Mouse (Mus musculus): ENCODE results near the gene Nipal3. TPM values are rescaled to one million over a fixed set of nuclear protein-coding genes. Genes with fewer than 3 reads are reported as not detected.
A peak's percentile ranks its signal among the peaks of the same experiment; 100 is the strongest.

The Nipal3 gene
- polyA plus RNA-seq, 1 experiment from 2014 or later = 5.8 TPM

DNA sequence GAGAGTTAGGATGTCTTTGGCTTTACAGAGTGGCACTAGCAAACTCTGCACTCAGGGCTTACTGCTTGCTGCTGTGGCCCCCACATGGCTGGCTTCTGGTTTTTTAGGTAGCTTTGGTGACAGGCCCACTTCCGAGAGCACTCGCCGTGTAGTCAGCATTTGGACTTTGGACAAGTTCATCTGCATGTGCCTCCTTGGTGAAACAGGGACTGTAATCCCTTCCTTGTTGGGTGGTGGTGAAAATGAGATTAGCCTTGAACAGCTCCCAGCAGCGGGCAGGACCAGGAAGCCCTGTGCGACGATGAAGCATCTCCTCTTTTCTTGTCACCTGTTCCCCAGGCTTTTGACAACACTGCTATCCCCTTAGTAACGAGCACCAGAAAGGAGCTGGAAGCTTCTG, 19.0 kb upstream of the Nipal3 start:
- no peaks in the 10 kb centered on the region for H3K36me3 ChIP-seq (ENCODE audit: control insufficient read depth, insufficient read depth, low read length)
- no peak overlapping the region for H3K27ac ChIP-seq (ENCODE audit: low read depth, low read length)
- H3K4me2 ChIP-seq (replicated peaks; ENCODE audit: low read depth, low read length) = no peak overlapping the region
- no peak overlapping the region for H3K9ac ChIP-seq (ENCODE audit: low read depth, low read length)
- no peak for ATAC-seq (ENCODE audit: low FRiP score)
- DNase-seq (ENCODE audit: low spot score) = no peak
- H3K4me3 ChIP-seq (ENCODE audit: low read depth, low read length) = no peak overlapping the region
- no peaks in the 10 kb centered on the region for H3K9me3 ChIP-seq (ENCODE audit: control insufficient read depth, low read length)
- H3K4me1 ChIP-seq (replicated peaks; ENCODE audit: control insufficient read depth, insufficient read depth, low read length) = no peaks in the 10 kb centered on the region
- 91% methylated on average over 7 of the region's 7 CpGs for WGBS
- H3K27me3 ChIP-seq (ENCODE audit: control insufficient read depth, insufficient read depth, low read length) = no peaks in the 10 kb centered on the region

DNA sequence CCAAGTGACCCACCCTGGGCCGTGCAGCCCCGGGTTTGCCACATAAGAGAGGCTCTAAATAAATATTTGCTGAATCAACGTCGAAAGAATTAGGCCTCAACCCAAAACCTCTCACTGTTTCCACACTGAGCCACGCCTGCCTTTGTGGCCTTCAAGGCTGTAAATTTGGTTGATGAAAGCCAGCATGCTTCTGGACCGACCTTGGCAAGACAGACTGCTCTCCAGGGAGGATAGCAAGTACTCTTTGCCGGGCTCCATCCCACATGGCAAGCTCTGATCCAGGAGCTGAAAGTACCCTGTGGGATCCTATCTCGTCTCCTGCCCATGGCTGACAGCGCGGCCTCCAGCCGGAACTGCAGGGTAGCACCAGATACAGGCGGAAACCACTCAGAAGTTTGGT, 14.7 kb upstream of the Nipal3 start:
- Histone ChIP-seq H3K36me3 (ENCODE audit: control insufficient read depth, insufficient read depth, low read length) (no peaks in the 10 kb centered on the region), H3K9ac (ENCODE audit: low read depth, low read length) (no peak overlapping the region), H3K4me1 (replicated peaks; ENCODE audit: control insufficient read depth, insufficient read depth, low read length) (no peaks in the 10 kb centered on the region), H3K4me2 (replicated peaks; ENCODE audit: low read depth, low read length) (no peak overlapping the region), H3K27ac (ENCODE audit: low read depth, low read length) (no peak overlapping the region), H3K4me3 (ENCODE audit: low read depth, low read length) (no peak overlapping the region), H3K9me3 (ENCODE audit: control insufficient read depth, low read length) (no peaks in the 10 kb centered on the region), H3K27me3 (ENCODE audit: control insufficient read depth, insufficient read depth, low read length) (no peaks in the 10 kb centered on the region)
- DNase-seq (ENCODE audit: low spot score) (no peak), ATAC-seq (ENCODE audit: low FRiP score) (no peak)
- WGBS = 61% methylated on average over 12 of the region's 12 CpGs

DNA sequence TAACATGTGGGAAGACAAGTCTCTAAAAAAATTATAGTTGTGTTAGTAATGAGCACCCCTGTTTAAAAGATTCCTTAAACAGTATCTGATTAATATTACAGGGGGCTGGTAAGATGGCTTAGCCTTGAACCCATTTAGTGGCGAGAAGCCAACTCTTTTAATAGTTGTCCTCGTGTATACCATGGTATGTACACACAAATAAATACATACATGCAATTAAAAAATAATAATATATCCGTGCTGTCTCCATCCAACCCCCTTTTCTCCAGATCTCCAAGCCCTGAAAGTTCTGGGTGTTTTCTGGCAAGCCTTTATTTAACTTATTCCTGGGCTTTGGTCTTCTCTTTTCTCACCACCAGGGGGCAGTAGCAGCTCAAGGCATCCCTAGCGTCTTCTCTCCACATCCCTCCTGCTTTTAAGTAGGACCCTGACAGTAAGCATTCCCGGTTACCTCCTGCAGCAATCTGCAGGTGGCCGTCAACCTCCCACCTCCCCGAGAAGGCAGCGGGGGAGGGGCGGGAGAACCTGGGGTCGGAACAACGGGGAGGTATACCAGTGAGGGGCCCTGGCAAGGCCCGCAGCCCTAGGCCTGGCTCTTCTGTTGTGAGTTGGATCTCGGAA, 13.7 kb upstream of the Nipal3 start:
- 15% methylated on average over 13 of the region's 13 CpGs for WGBS
- Histone ChIP-seq H3K27me3 (ENCODE audit: control insufficient read depth, insufficient read depth, low read length) (no peaks in the 10 kb centered on the region), H3K4me3 (ENCODE audit: low read depth, low read length) (no peak overlapping the region), H3K9ac (ENCODE audit: low read depth, low read length) (no peak overlapping the region), H3K4me2 (replicated peaks; ENCODE audit: low read depth, low read length) (peak overlapping the region; percentile 39; the same call in 1 of the 2 replicates), H3K9me3 (ENCODE audit: control insufficient read depth, low read length) (no peaks in the 10 kb centered on the region), H3K4me1 (replicated peaks; ENCODE audit: control insufficient read depth, insufficient read depth, low read length) (no peaks in the 10 kb centered on the region), H3K27ac (ENCODE audit: low read depth, low read length) (no peak overlapping the region), H3K36me3 (ENCODE audit: control insufficient read depth, insufficient read depth, low read length) (no peaks in the 10 kb centered on the region)
- ATAC-seq (ENCODE audit: low FRiP score) (no peak), DNase-seq (ENCODE audit: low spot score) (peak; percentile 94)

DNA sequence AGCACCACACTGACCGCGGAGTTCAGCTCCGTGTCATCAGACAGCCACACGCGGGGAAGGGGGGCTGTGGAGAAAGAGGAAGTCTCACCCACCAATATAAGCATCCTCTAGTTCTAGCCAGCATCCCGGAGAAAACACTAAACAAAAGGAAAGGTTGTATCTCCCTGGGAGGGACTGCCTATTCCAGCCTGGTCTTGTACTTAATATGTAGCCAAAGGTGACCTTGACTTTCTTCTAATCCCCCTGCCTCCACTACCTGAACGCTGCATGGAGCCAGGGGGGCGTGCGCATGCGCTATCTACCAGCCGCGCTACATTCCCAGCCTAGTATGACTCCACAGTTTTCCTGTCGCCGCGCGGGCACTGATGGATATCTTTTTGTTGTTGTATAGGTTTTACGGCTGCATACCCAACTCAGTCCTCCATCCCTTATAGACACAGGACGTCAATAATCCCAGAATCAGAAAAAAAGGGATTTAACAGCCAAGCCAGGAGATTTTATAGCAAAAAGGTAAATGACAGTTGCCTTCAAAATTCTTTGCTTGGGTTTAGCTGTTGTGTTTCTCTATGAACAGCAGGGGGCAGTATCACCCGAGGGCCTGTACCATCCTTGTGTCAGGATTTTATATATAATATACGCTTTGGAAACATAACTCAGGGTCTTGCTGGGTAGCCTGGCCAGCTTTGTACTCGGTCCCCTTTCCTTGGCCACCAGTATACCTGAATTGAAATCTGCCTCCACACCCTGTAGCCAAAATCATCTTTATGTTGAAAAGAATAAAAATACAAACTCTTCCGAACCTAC, 12.9 kb upstream of the Nipal3 start:
- no peaks in the 10 kb centered on the region for H3K27me3 ChIP-seq (ENCODE audit: control insufficient read depth, insufficient read depth, low read length)
- no peaks in the 10 kb centered on the region for H3K36me3 ChIP-seq (ENCODE audit: control insufficient read depth, insufficient read depth, low read length)
- no peak overlapping the region for H3K27ac ChIP-seq (ENCODE audit: low read depth, low read length)
- WGBS = 14% methylated on average over 22 of the region's 22 CpGs
- peak overlapping the region; percentile 19 for H3K4me3 ChIP-seq (ENCODE audit: low read depth, low read length)
- H3K9me3 ChIP-seq (ENCODE audit: control insufficient read depth, low read length) = no peaks in the 10 kb centered on the region
- ATAC-seq (ENCODE audit: low FRiP score) = no peak
- peak; percentile 78 for DNase-seq (ENCODE audit: low spot score)
- no peaks in the 10 kb centered on the region for H3K4me1 ChIP-seq (replicated peaks; ENCODE audit: control insufficient read depth, insufficient read depth, low read length)
- H3K9ac ChIP-seq (ENCODE audit: low read depth, low read length) = no peak overlapping the region
- peak overlapping the region; percentile 14 for H3K4me2 ChIP-seq (replicated peaks; ENCODE audit: low read depth, low read length)

DNA sequence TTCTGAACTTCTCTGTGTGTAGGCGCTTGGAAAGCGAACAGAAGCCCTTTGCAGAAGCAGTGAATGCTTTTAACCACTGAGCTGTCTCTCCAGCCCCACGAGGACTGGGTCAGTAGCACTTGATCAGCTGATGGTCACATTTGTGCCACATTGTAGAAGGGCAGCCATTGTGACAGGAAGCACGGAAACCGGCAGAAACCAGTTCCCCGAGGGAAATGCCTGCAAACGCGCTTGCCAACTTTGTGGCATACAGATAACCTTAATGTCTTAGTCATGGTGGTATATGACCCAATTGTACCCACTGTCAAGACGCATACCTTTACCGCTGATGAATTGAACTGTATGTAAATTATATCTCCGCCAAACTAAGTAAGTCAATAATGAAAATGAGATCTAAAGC, 11.0 kb upstream of the Nipal3 start:
- WGBS = 80% methylated on average over 11 of the region's 11 CpGs
- H3K27ac ChIP-seq (ENCODE audit: low read depth, low read length) = no peak overlapping the region
- H3K9ac ChIP-seq (ENCODE audit: low read depth, low read length) = no peak overlapping the region
- no peak overlapping the region for H3K4me2 ChIP-seq (replicated peaks; ENCODE audit: low read depth, low read length)
- no peak overlapping the region for H3K4me3 ChIP-seq (ENCODE audit: low read depth, low read length)
- DNase-seq (ENCODE audit: low spot score) = no peak
- no peaks in the 10 kb centered on the region for H3K36me3 ChIP-seq (ENCODE audit: control insufficient read depth, insufficient read depth, low read length)
- no peaks in the 10 kb centered on the region for H3K4me1 ChIP-seq (replicated peaks; ENCODE audit: control insufficient read depth, insufficient read depth, low read length)
- H3K9me3 ChIP-seq (ENCODE audit: control insufficient read depth, low read length) = no peaks in the 10 kb centered on the region
- no peaks in the 10 kb centered on the region for H3K27me3 ChIP-seq (ENCODE audit: control insufficient read depth, insufficient read depth, low read length)
- ATAC-seq (ENCODE audit: low FRiP score) = no peak

DNA sequence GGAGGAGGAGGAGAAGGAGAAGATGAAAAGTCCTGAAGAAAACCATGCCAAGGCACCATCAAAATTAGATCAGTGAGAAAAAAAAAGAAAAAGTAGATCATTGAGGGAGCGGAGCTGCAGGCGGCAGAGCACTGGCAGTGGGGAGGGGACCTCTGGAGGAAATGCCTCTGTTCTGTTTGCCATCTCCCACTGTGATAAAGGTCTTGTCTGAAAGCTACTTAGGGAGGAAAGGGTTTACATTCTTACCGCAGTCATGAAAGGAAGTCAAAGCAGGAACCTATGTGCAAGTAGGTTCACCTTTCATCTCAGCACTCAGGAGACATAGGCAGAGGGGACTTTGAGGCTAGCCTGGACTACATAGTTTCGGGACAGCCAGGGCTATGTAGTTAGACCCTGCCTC, 6.7 kb upstream of the Nipal3 start:
- no peak for DNase-seq (ENCODE audit: low spot score)
- Histone ChIP-seq H3K4me1 (replicated peaks; ENCODE audit: control insufficient read depth, insufficient read depth, low read length) (no peaks in the 10 kb centered on the region), H3K27ac (ENCODE audit: low read depth, low read length) (no peak overlapping the region), H3K27me3 (ENCODE audit: control insufficient read depth, insufficient read depth, low read length) (no peaks in the 10 kb centered on the region), H3K9ac (ENCODE audit: low read depth, low read length) (no peak overlapping the region), H3K36me3 (ENCODE audit: control insufficient read depth, insufficient read depth, low read length) (no peaks in the 10 kb centered on the region), H3K4me3 (ENCODE audit: low read depth, low read length) (no peak overlapping the region), H3K9me3 (ENCODE audit: control insufficient read depth, low read length) (peaks cover 4% of the 10 kb centered on the region; the same call in 1 of the 2 replicates), H3K4me2 (replicated peaks; ENCODE audit: low read depth, low read length) (no peak overlapping the region)
- WGBS = 64% methylated on average over 4 of the region's 4 CpGs
- no peak for ATAC-seq (ENCODE audit: low FRiP score)

DNA sequence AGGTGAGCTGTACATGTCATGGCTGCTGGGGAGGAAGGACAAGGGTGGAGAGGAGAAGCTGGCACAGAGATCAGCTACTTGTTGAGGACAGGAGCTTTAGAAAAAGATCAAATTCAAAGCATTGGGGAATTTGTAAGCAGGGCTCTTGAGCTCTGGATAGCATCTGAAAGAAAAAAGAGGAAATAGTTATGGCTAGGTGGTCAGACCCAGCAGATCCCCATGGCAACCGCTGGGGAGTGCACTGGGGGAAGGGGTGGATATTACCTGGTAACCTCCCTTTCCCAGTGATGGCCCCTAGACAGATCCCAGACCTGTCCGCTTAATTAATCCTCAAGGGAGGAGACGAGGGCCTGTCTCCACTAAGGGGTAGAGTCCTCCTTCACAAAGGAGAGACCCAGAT, 5.0 kb upstream of the Nipal3 start:
- Histone ChIP-seq H3K4me1 (replicated peaks; ENCODE audit: control insufficient read depth, insufficient read depth, low read length) (peaks cover 2% of the 10 kb centered on the region; the same call in 1 of the 2 replicates), H3K36me3 (ENCODE audit: control insufficient read depth, insufficient read depth, low read length) (no peaks in the 10 kb centered on the region), H3K9me3 (ENCODE audit: control insufficient read depth, low read length) (peaks cover 4% of the 10 kb centered on the region; the same call in 1 of the 2 replicates), H3K9ac (ENCODE audit: low read depth, low read length) (no peak overlapping the region), H3K27me3 (ENCODE audit: control insufficient read depth, insufficient read depth, low read length) (no peaks in the 10 kb centered on the region), H3K27ac (ENCODE audit: low read depth, low read length) (no peak overlapping the region), H3K4me3 (ENCODE audit: low read depth, low read length) (no peak overlapping the region), H3K4me2 (replicated peaks; ENCODE audit: low read depth, low read length) (no peak overlapping the region)
- 78% methylated on average over 3 of the region's 3 CpGs for WGBS
- no peak for DNase-seq (ENCODE audit: low spot score)
- no peak for ATAC-seq (ENCODE audit: low FRiP score)

DNA sequence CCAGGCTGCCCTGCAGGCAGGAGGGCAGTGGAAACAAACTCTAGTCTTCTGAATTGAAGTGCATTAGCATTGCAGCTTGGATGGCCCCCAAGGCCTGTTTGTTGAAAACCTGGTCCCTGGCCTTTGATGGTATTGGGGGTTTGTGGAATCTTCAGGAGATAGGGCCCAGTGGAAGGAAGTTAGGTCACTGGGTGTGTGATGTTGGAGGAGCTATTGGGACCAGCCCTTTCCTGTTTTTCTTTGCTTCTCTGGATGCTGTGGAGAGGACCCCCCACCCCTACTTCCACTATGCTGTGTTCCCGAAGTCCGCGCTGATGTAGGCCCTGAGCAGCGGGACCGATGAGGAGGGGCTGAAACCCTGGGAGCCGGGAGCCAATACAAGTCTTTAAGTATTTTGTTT, 3.3 kb upstream of the Nipal3 start:
- no peak for DNase-seq (ENCODE audit: low spot score)
- H3K4me2 ChIP-seq (replicated peaks; ENCODE audit: low read depth, low read length) = no peak overlapping the region

DNA sequence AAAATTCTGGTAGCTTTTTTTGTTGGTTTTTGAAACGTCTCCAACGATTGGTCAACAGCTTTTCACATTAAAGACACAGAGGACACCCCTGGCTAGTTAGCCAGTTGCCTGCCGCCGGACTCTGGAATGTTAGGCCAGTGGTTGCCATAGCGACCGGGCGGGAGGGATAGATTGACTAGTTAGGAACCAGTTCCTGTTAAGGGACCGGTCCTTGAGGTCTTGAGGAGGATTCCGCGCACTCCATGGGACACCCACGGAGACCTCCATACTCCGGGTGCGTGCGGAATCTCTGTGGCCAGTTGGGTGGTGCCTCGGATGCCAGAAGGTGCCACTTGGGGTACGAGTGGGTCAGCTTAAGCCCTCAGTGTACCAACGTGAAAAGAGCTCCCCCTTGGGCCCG, 972 bp upstream of the Nipal3 start:
- WGBS = 13% methylated on average over 18 of the region's 18 CpGs
- H3K9me3 ChIP-seq (ENCODE audit: control insufficient read depth, low read length) = peaks cover 4% of the 10 kb centered on the region; the same call in 1 of the 2 replicates
- ATAC-seq (ENCODE audit: low FRiP score) (no peak), DNase-seq (ENCODE audit: low spot score) (peak; percentile 78)
- H3K4me2 ChIP-seq (replicated peaks; ENCODE audit: low read depth, low read length) = peak overlapping the region; percentile 96
- no peaks in the 10 kb centered on the region for H3K36me3 ChIP-seq (ENCODE audit: control insufficient read depth, insufficient read depth, low read length)
- H3K9ac ChIP-seq (ENCODE audit: low read depth, low read length) = no peak overlapping the region
- peaks cover 2% of the 10 kb centered on the region; the same call in 1 of the 2 replicates for H3K4me1 ChIP-seq (replicated peaks; ENCODE audit: control insufficient read depth, insufficient read depth, low read length)
- H3K27me3 ChIP-seq (ENCODE audit: control insufficient read depth, insufficient read depth, low read length) = no peaks in the 10 kb centered on the region
- H3K27ac ChIP-seq (ENCODE audit: low read depth, low read length) = no peak overlapping the region
- no peak overlapping the region for H3K4me3 ChIP-seq (ENCODE audit: low read depth, low read length)

More for the DNA sequence above, 3.3 kb upstream of the Nipal3 start:
- no peaks in the 10 kb centered on the region for H3K36me3 ChIP-seq (ENCODE audit: control insufficient read depth, insufficient read depth, low read length)
- no peak overlapping the region for H3K4me3 ChIP-seq (ENCODE audit: low read depth, low read length)
- H3K27ac ChIP-seq (ENCODE audit: low read depth, low read length) = no peak overlapping the region
- peaks cover 4% of the 10 kb centered on the region; the same call in 1 of the 2 replicates for H3K9me3 ChIP-seq (ENCODE audit: control insufficient read depth, low read length)
- no peak for ATAC-seq (ENCODE audit: low FRiP score)
- H3K4me1 ChIP-seq (replicated peaks; ENCODE audit: control insufficient read depth, insufficient read depth, low read length) = peaks cover 2% of the 10 kb centered on the region; the same call in 1 of the 2 replicates
- no peaks in the 10 kb centered on the region for H3K27me3 ChIP-seq (ENCODE audit: control insufficient read depth, insufficient read depth, low read length)
- H3K9ac ChIP-seq (ENCODE audit: low read depth, low read length) = no peak overlapping the region
- WGBS = 90% methylated on average over 6 of the region's 6 CpGs

Data from hindbrain, embryonic 11.5 days (tissue).